Mouse (Mus musculus) megakaryocyte, embryonic 14.5 days (primary cell): ENCODE measurements at regions not wholly inside any gene's neighbourhood (a gene's known extent, or its start where the extent isn't known, plus 50 kb on each side); places are given as distances from the start of the nearest gene placed in this dataset.

Source experiments
- H3K27me3 ChIP-seq: replicated peaks from 2 replicates; pipeline ENCODE3; 2012; ENCODE audit warnings: inconsistent platforms
- H3K36me3 ChIP-seq: replicated peaks from 2 replicates; pipeline ENCODE3; 2012; ENCODE audit warnings: low read length, inconsistent platforms, mixed read lengths
- H3K4me1 ChIP-seq: 2 replicates; pipeline ENCODE4 v1.6.1; 2012; ENCODE audit warnings: inconsistent platforms
- H3K4me3 ChIP-seq: replicated peaks from 2 replicates; pipeline ENCODE3; 2012; ENCODE audit warnings: moderate library complexity, mild to moderate bottlenecking, inconsistent platforms
- H3K9me3 ChIP-seq: 2 replicates; pipeline ENCODE4 v1.6.1; 2012; ENCODE audit warnings: inconsistent platforms
- FLI1 ChIP-seq: IDR thresholded peaks from 2 replicates; pipeline ENCODE4 v1.6.1; 2012; ENCODE audit warnings: low read length, inconsistent platforms, mixed read lengths
- GATA1 ChIP-seq: IDR thresholded peaks from 3 replicates; pipeline ENCODE4 v1.6.1; 2012; ENCODE audit warnings: mixed read lengths, low read length, inconsistent platforms, borderline replicate concordance

DNA sequence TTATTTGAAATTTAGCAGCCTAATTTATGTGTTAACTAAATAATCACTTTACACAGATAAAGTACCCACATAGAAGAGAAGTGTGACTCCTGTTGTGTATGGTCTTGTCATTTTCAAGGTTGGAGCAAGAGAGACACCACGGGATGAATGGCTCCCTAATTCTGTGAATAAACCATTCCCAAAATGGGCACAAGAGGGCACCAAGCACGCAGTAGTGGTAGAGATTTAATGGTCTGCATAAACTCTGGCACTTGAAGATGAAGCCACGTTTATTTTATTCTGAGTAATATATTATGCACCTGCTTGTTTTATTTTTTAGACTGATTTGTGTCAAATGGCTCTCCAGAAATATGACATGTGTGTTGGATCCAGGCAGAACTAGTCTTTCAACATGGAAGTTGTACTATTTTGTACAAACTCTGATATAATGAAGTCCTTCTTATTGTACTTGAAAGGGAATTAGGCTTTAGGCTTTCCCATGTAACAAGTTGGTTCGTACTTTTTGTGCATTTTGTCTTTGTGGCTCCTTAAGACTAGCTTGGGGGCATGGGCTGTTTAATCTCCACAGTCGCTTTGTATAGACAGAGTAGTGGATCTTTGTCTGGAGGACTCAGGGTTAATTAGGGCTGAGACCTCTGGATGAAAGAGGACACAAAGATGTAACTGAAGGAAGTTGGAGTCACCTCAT, 480.8 kb downstream of the Plcl1 start:
- Histone ChIP-seq H3K27me3 (peaks cover 3% of the 10 kb centered on the region), H3K36me3 (no peaks in the 10 kb centered on the region), H3K4me3 (no peak overlapping the region), H3K9me3 (no peaks in the 10 kb centered on the region), H3K4me1 (peaks cover 4% of the 10 kb centered on the region; the same call in 1 of the 2 replicates)
- TF ChIP-seq GATA1 (no peak), FLI1 (no peak)

DNA sequence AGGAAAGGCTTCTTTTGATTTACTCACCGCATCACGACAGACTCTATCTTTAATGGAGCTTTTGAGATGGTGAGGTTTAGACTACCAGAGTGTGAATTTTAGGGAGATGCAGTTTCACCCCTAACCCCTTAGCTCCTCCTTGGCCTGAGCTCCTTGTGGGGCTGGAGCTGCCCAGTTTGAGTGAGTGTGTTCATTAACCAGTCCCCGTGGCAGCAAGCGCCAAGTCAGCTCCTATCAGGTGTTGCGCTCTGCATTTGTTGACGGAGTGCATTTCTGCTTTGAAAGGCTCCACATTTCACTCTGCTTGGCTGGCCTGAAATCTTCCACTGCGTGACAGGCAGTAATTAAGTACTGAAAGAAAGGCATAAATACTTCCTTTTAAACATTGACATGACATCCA, 481.7 kb downstream of the Plcl1 start:
- no peak for TF ChIP-seq GATA1
- no peak for TF ChIP-seq FLI1
- no peaks in the 10 kb centered on the region for H3K36me3 ChIP-seq
- peaks cover 3% of the 10 kb centered on the region for H3K27me3 ChIP-seq
- peaks cover 4% of the 10 kb centered on the region; the same call in 1 of the 2 replicates for H3K4me1 ChIP-seq
- no peaks in the 10 kb centered on the region for H3K9me3 ChIP-seq
- no peak overlapping the region for H3K4me3 ChIP-seq

DNA sequence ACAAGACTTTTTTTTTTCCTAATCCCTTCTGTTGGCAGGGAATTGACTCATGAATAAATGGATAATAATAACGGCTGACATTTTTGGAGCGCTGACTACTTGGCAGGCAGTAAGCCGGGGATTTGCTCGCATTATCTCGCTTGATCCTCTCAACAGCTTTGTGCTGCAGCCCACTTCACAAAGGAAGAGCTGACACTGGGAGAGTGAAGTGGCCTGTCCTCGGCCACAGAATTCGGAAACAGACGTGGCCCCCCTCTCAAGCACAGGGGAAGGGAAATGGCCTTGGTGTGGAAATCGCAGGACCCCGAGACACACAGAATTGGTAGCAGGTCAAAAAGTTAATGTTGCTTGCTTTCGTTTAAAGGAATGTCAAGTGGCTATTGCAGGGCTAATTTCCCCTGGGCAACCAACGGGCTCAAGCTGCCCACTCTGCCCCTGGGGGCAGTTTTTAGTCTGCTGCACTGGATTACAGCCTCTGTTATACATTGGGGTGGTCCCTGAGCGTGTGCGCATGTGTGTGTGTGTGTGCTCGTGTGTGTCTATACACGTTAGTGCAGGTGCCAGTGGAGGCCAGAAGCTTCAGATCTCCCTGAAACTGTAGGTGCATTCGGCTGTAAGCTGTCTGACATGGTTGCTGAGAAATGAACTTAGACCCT, 483.1 kb downstream of the Plcl1 start:
- Histone ChIP-seq H3K9me3 (no peaks in the 10 kb centered on the region), H3K4me1 (peaks cover 11% of the 10 kb centered on the region), H3K4me3 (no peak overlapping the region), H3K36me3 (no peaks in the 10 kb centered on the region), H3K27me3 (peaks cover 3% of the 10 kb centered on the region)
- no peak for TF ChIP-seq FLI1
- no peak for TF ChIP-seq GATA1

DNA sequence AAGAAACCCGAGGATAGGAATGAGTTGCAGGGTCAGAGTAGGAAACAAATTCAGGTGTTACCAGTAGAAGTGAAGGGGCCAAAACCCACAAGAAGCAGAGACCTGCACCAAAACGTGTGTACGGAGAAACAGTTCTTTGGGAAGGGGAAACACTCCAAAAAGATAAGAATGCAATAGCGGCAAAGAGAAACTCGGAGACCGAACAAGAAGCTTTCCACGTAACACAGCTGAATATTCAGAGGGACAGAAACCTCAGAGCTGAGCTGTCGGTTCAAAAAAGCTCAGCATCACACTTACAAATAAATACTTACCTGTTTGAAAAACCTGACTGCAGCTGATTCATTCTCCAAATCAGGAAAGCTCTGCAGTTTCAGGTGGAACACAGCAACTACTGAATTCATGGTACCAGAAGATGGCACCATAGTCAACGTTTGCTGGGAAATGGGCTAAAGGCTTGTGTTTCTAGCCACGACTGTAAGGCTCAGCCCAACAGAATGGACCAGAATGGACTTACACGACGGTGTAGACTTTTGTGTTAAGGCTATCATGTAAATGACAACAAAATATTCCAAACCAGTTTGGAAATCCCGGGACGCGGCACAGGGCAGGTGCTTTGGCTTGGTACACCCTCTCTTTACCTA, 484.9 kb downstream of the Plcl1 start:
- Histone ChIP-seq H3K27me3 (peaks cover 3% of the 10 kb centered on the region), H3K36me3 (no peaks in the 10 kb centered on the region), H3K4me3 (no peak overlapping the region), H3K9me3 (no peaks in the 10 kb centered on the region), H3K4me1 (peaks cover 14% of the 10 kb centered on the region)
- no peak for TF ChIP-seq FLI1
- TF ChIP-seq GATA1, result no peak

DNA sequence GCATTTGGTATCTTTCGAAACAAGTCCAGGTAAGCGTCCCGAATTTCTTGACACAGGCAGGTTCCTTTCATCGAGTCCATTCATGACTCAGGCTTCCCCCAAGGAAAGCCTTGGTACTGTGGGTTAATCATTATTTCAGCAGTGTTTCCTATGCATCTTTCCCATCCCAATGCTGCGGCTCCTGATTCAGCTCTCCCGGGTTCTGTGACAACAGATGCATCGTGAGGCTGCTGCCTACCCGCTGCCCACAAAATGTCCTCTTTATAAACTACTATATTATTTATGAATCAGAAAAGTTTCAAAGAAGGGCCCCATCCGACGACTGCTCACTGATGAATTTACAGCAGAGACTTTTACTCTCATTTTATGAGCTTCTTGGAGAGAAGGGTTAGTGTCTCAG, 486.2 kb downstream of the Plcl1 start:
- H3K27me3 ChIP-seq, result peaks cover 3% of the 10 kb centered on the region
- H3K4me3 ChIP-seq, result no peak overlapping the region
- TF ChIP-seq GATA1 (no peak), FLI1 (no peak)
- H3K36me3 ChIP-seq, result no peaks in the 10 kb centered on the region
- H3K9me3 ChIP-seq, result no peaks in the 10 kb centered on the region
- H3K4me1 ChIP-seq, result peaks cover 14% of the 10 kb centered on the region

DNA sequence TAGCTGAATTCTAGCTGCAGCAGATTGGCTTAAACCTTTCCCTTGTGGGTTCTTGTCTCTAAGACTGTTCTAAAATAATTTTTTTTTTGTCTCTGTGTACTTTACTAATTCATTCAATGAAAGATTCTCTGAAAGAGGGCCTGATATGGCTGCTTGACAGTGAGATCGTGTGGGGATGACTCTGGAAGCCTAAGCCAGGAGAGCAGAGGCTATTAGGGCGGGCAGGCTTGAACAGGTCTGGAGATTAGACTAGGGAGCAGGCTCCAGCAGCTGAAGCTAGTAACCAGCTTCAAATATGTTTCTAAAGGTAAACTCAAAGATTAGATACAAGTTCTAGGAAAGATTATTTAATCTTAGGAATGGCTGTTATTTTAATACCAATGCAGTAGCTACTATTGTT, 491.9 kb downstream of the Plcl1 start:
- H3K4me1 ChIP-seq, result peaks cover 32% of the 10 kb centered on the region
- no peaks in the 10 kb centered on the region for H3K9me3 ChIP-seq
- TF ChIP-seq GATA1 (no peak), FLI1 (no peak)
- H3K4me3 ChIP-seq, result no peak overlapping the region
- no peaks in the 10 kb centered on the region for H3K36me3 ChIP-seq
- no peaks in the 10 kb centered on the region for H3K27me3 ChIP-seq

DNA sequence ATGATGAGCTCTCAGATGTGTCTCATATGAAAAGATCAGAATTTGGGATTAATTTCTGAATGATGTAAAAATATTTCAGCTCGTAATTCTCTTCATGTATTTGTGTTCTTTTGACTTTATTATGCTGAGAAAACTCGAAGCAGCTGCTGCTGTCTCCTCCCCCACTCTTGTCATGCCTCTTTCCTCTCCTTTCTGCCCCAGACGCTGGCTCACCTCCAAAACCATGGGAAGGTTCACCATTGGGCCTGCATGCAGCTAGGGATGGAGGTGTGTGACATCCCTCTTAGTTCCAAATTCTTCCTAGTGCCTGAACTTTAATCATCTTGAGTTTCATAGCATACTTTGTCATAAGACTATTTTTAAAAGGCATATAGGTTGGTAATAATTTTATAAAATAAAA, 492.3 kb downstream of the Plcl1 start:
- H3K4me3 ChIP-seq, result no peak overlapping the region
- TF ChIP-seq FLI1, result no peak
- no peak for TF ChIP-seq GATA1
- H3K36me3 ChIP-seq, result no peaks in the 10 kb centered on the region
- no peaks in the 10 kb centered on the region for H3K27me3 ChIP-seq
- peaks cover 30% of the 10 kb centered on the region for H3K4me1 ChIP-seq
- H3K9me3 ChIP-seq, result no peaks in the 10 kb centered on the region

DNA sequence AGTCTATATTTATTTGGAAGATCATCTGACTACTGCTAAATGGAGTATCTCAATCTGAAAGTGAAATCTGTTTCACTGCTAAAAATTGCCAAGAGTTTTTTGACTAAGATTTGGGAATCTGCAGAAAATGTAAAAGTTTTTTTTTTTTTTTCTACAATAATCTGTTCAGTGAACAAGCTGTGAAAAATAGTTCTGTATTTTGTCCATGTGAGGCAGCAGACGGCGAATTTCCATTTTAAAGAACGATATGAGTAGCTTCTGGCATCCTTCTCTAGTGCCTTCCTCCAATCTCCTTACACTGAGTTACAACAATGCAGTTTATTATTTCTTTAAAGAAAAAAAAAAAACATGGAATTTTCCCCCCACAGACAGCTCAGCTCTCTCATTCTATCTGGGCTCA, 494.3 kb downstream of the Plcl1 start:
- Histone ChIP-seq H3K9me3 (peaks cover 1% of the 10 kb centered on the region; the same call in 1 of the 2 replicates), H3K27me3 (no peaks in the 10 kb centered on the region), H3K36me3 (no peaks in the 10 kb centered on the region), H3K4me3 (no peak overlapping the region), H3K4me1 (peaks cover 31% of the 10 kb centered on the region)
- TF ChIP-seq FLI1 (no peak), GATA1 (no peak)

DNA sequence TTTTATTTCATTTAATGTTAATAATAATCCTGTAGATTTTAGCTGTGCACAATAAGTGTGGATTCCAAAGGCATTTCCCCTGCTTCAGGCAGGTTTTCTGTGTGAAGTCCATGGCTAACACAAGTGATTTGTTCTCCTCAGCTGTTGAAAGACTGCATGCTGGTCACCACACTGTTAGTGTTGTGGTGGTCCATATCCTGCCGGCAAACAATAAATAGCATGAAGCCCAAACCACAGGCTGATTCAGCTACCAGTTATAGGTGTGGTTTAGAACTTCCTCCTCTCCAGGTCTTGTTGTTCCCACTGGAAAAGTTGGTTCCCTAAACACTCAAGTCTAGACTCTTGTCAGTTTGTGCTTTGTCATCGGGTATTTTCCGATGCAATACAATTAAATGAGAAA, 497.5 kb downstream of the Plcl1 start:
- H3K36me3 ChIP-seq, result no peaks in the 10 kb centered on the region
- peaks cover 22% of the 10 kb centered on the region for H3K4me1 ChIP-seq
- TF ChIP-seq FLI1 (no peak), GATA1 (no peak)
- H3K4me3 ChIP-seq, result peak overlapping the region; percentile 19
- peaks cover 8% of the 10 kb centered on the region for H3K9me3 ChIP-seq
- no peaks in the 10 kb centered on the region for H3K27me3 ChIP-seq

DNA sequence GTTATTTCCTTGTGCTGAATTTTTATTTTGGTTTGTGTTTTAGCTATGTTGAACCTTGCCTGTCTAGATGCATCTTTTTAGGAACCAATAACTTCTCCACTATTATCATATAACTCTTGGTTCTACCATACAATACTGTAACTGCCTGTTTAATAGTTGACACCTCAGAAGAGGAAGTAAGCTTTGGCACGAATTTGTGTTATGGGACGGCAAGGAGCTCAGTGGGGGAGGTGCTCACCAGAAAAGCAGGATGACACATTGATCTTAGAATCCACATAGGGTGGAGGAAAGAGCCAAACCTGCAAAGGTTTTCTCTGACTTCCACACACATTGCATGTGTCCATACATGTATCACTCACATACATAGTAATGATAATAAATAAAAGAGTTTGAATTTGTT, 498.9 kb downstream of the Plcl1 start:
- Histone ChIP-seq H3K27me3 (no peaks in the 10 kb centered on the region), H3K4me1 (peaks cover 22% of the 10 kb centered on the region), H3K36me3 (no peaks in the 10 kb centered on the region), H3K4me3 (no peak overlapping the region), H3K9me3 (peaks cover 8% of the 10 kb centered on the region)
- TF ChIP-seq FLI1 (no peak), GATA1 (no peak)
